ENCODE assay signal across 7 mouse cellular contexts in the genomic region with DNA sequence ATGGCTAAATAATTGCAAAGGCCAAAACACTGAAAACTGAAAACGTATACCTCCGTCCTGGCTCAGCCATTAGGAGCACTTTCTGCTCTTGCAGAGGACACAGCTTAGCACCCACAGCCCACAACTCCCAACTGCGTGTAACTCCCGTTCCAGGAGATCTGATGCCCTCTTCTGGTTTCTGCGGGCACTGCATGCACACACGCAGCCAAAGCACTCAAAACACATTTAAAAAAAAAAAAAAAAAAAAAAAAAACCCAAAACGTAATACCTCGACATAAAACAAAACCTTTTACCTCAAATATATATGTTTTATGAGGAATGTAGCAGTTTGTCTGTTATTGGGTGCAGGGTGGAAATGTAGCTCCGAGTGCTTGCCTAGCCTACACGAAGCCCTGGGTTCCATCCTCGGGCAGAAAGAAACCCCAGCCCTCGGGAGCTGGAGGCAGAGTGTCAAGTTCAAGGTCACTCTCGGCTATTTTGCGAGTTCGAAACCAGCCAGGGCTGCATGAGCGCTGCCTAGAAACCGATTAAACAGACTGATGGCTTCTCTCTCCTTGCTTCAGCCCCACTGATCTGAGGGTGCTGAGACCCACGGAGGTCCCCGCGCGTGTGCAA. TPM values are rescaled to one million over a fixed set of nuclear protein-coding genes. Genes with fewer than 3 reads are reported as not detected.
DNase-seq lines count a peak whose midpoint lies in the region; ATAC-seq lines count a peak whose summit lies in the region.

No protein-coding gene starts in this region.

- peak; percentile 79 for DNase-seq in adrenal gland, adult 8-10 months
- peak; percentile 87 for DNase-seq in embryo, embryonic 9.5 days (ENCODE audit: extremely low spot score)
- peak; percentile 80 for DNase-seq in kidney, adult 11 months
- DNase-seq in limb, embryonic 10.5 days (ENCODE audit: low spot score), result peak; percentile 89
- peak; percentile 72 for DNase-seq in spleen, adult 12 weeks (ENCODE audit: low spot score)

- no peaks in the 10 kb centered on the region for H3K27me3 ChIP-seq in limb, embryonic 10.5 days (ENCODE audit: low read depth, poor library complexity, severe bottlenecking)
- no peaks in the 10 kb centered on the region for H3K27me3 ChIP-seq in midbrain, embryonic 13.5 days

- ATAC-seq in granulocyte monocyte progenitor cell, adult 5-6 weeks (replicated peaks; ENCODE audit: poor library complexity, severe bottlenecking), result peak; percentile 55
- peak; percentile 15; the same call in 1 of the 2 replicates for ATAC-seq in midbrain, embryonic 13.5 days

- peak overlapping the region; percentile 98 for H3K4me3 ChIP-seq in limb, embryonic 10.5 days
- H3K4me3 ChIP-seq in midbrain, embryonic 13.5 days (replicated peaks), result peak overlapping the region; percentile 97

- H3K36me3 ChIP-seq in limb, embryonic 10.5 days, result peaks cover 30% of the 10 kb centered on the region
- peaks cover 20% of the 10 kb centered on the region for H3K36me3 ChIP-seq in midbrain, embryonic 13.5 days

- peak overlapping the region; percentile 95 for H3K27ac ChIP-seq in limb, embryonic 10.5 days
- peak overlapping the region; percentile 94 for H3K27ac ChIP-seq in midbrain, embryonic 13.5 days

- H3K4me1 ChIP-seq in limb, embryonic 10.5 days, result peaks cover 36% of the 10 kb centered on the region
- H3K4me1 ChIP-seq in midbrain, embryonic 13.5 days (replicated peaks), result peaks cover 13% of the 10 kb centered on the region

- H3K9me3 ChIP-seq in limb, embryonic 10.5 days (replicated peaks), result no peaks in the 10 kb centered on the region
- H3K9me3 ChIP-seq in midbrain, embryonic 13.5 days, result no peaks in the 10 kb centered on the region

- H3K9ac ChIP-seq in midbrain, embryonic 13.5 days (replicated peaks), result peak overlapping the region; percentile 82

- WGBS in limb, embryonic 10.5 days, result 2% methylated on average over 21 of the region's 21 CpGs
- WGBS in midbrain, embryonic 13.5 days, result 1% methylated on average over 21 of the region's 21 CpGs

- peak overlapping the region; percentile 61 for H3K4me2 ChIP-seq in midbrain, embryonic 13.5 days (replicated peaks)

RNA-seq across cellular contexts. Expression of a gene that starts 0.5 kb away (rescaled TPM):
- total RNA-seq in adrenal gland, adult 8-10 months (2022), result 10 to 100 TPM; 17.2 to 27.1 (median 19.8) TPM
- 25.7 and 31.9 TPM in 2 replicates for total RNA-seq in granulocyte monocyte progenitor cell, adult 5-6 weeks (2014; fragmentation: Nextera tagmentation)
- 16.7 and 17.1 TPM in 2 replicates for total RNA-seq in granulocyte monocyte progenitor cell, adult 5-6 weeks (2017)
- polyA plus RNA-seq in limb, embryonic 10.5 days (2016; fragmentation: Nextera tagmentation; extraction: Ambion mirVana), result 29.8 and 30.3 TPM in 2 replicates
- polyA plus RNA-seq in midbrain, embryonic 13.5 days (2015; fragmentation: Nextera tagmentation; extraction: Ambion mirVana), result 22.1 and 25.7 TPM in 2 replicates

RNA-seq across cellular contexts. Expression of a gene that starts 34.9 kb away (rescaled TPM):
- not detected for total RNA-seq in adrenal gland, adult 8-10 months (2022)
- total RNA-seq in granulocyte monocyte progenitor cell, adult 5-6 weeks (2014; fragmentation: Nextera tagmentation), result not detected in 2 replicates
- total RNA-seq in granulocyte monocyte progenitor cell, adult 5-6 weeks (2017), result not detected in 2 replicates
- polyA plus RNA-seq in limb, embryonic 10.5 days (2016; fragmentation: Nextera tagmentation; extraction: Ambion mirVana), result not detected in 2 replicates
- 0.16 TPM in 1 of 2 replicates, not detected in the other for polyA plus RNA-seq in midbrain, embryonic 13.5 days (2015; fragmentation: Nextera tagmentation; extraction: Ambion mirVana)

RNA-seq across cellular contexts. Expression of a gene that starts 43.0 kb away (rescaled TPM):
- total RNA-seq in adrenal gland, adult 8-10 months (2022), result not detected
- not detected in 2 replicates for total RNA-seq in granulocyte monocyte progenitor cell, adult 5-6 weeks (2014; fragmentation: Nextera tagmentation)
- total RNA-seq in granulocyte monocyte progenitor cell, adult 5-6 weeks (2017), result 0.52 TPM in 1 of 2 replicates, not detected in the other
- polyA plus RNA-seq in limb, embryonic 10.5 days (2016; fragmentation: Nextera tagmentation; extraction: Ambion mirVana), result 0.18 TPM in 1 of 2 replicates, not detected in the other
- 0.17 TPM in 2 replicates for polyA plus RNA-seq in midbrain, embryonic 13.5 days (2015; fragmentation: Nextera tagmentation; extraction: Ambion mirVana)

Comparison
In these comparisons a context has a peak if more than half of its experiments do, and no peak if none do; other contexts are left out.
1. Peak in every context shown above with its lines: DNase-seq, ATAC-seq, H3K4me3 ChIP-seq and H3K27ac ChIP-seq.